Mouse (Mus musculus) small intestine, adult 2 months (tissue): ENCODE data around the gene Csmd2.

Source experiments
- CTCF ChIP-seq: fragments of 200-500 bp; IDR thresholded peaks from 2 replicates; pipeline ENCODE4 v1.5.1; 2012; ENCODE audit warnings: low read depth, mild to moderate bottlenecking, control low read depth, inconsistent platforms, low read length, moderate library complexity, mixed read lengths; ENCODE audit not compliant: insufficient replicate concordance, insufficient read length; ENCODE audit errors: extremely low read depth
- POLR2A ChIP-seq: fragments of 200-500 bp; IDR thresholded peaks from 2 replicates; pipeline ENCODE4 v1.6.1; 2012; ENCODE audit warnings: low read depth, mild to moderate bottlenecking, control low read depth, inconsistent platforms, low read length, moderate library complexity

- TF ChIP-seq CTCF (no peak), POLR2A (no peak)
Observed at GRCm38 (mm10) chr4:128402706-128403105, 415.0 kb downstream of the Csmd2 start.
